In genomic region chr7:127478635-127479317, GRCm38 (mm10) we compare ENCODE assay signal across 8 mouse cellular contexts. TPM values are rescaled to one million over a fixed set of nuclear protein-coding genes. Genes with fewer than 3 reads are reported as not detected.
DNase-seq lines count a peak whose midpoint lies in the region; TF ChIP-seq lines count a peak whose summit lies in the region.

TSS of gene Fbrs (plus strand) at chr7:127479199.

- peaks cover 69% of the 10 kb centered on the region for H3K79me2 ChIP-seq in macrophage (ENCODE audit: inconsistent target)

- peak within 1 kb of the TSS; percentile 86 for H3K4me3 ChIP-seq in left cerebral cortex, adult 2 months
- H3K4me3 ChIP-seq in macrophage (ENCODE audit: inconsistent target): peak within 1 kb of the TSS; percentile 96

- peaks cover 53% of the 10 kb centered on the region for H3K36me3 ChIP-seq in macrophage (ENCODE audit: inconsistent target)

- TF ChIP-seq CTCF in left cerebral cortex, adult 2 months (IDR thresholded peaks at IDR 0.05): no peak; the same call in 1 of the 2 replicates

- under 1% methylated on average over 57 of the region's 62 CpGs for WGBS in macrophage (ENCODE audit: missing documents)

- H3K27ac ChIP-seq in left cerebral cortex, adult 2 months: peak within 1 kb of the TSS; percentile 100
- H3K27ac ChIP-seq in macrophage: peak within 1 kb of the TSS; percentile 98

- intact Hi-C loops in left cerebral cortex, adult 2 months (cut with DNase I): loop anchor here (1.0 to 5.0 kb wide), 2 partner anchors 33 to 216 kb away; partner anchors contain the start of genes Dctpp1 and Srcap

- peak; percentile 88 to 91 for DNase-seq in adrenal gland, adult 18-20 months (ENCODE audit: low spot score in 2 of 2)
- DNase-seq in embryo, embryonic 10.5 days (ENCODE audit: low spot score): peak; percentile 99
- peak; percentile 98 for DNase-seq in gastrocnemius, postnatal 10 days
- peak; percentile 99 for DNase-seq in hindlimb bud, embryonic 11.5 days (ENCODE audit: extremely low spot score, low read depth, low spot score)
- peak; percentile 89 to 91 for DNase-seq in left cerebral cortex, adult 2 months (ENCODE audit: extremely low spot score in 1 of 2, low spot score in 2 of 2)
- peak; percentile 97 for DNase-seq in right cerebral cortex, postnatal 10 days (ENCODE audit: low spot score in 2 of 2)
- no peak for DNase-seq in natural killer cell, adult 2 months (ENCODE audit: low spot score in 2 of 2)

RNA-seq across cellular contexts. Expression of gene Fbrs, which starts in this region (rescaled TPM):
- total RNA-seq in adrenal gland, adult 18-20 months (2021): 10 to 100 TPM; 67.2 to 81.1 TPM
- 10 to 100 TPM; 29.5 to 35.8 TPM for total RNA-seq in gastrocnemius, postnatal 10 days (2021)
- 10 to 100 TPM; 62.3 to 63.9 TPM for total RNA-seq in left cerebral cortex, adult 2 months (2021)
- total RNA-seq in macrophage (2018; cell fraction: chromatin; rRNA removed): 100 to 1,000 TPM; 231 to 699 (median 415) TPM
- total RNA-seq in macrophage (2018; cell fraction: cytosol; rRNA removed): 100 to 1,000 TPM; 139 to 247 (median 166) TPM
- total RNA-seq in macrophage (2018; cell fraction: nucleus; rRNA removed): 100 to 1,000 TPM; 216 to 619 (median 409) TPM
- 47.3 to 163 TPM (median 92.9 TPM) in 3 replicates for polyA plus RNA-seq in macrophage (2018)

Comparison
In these comparisons a context has a peak if more than half of its experiments do, and no peak if none do; other contexts are left out.
1. DNase-seq: peak in adrenal gland, adult 18-20 months (2 of 2), embryo, embryonic 10.5 days (single experiment), gastrocnemius, postnatal 10 days (single experiment), hindlimb bud, embryonic 11.5 days (single experiment), left cerebral cortex, adult 2 months (2 of 2) and right cerebral cortex, postnatal 10 days (2 of 2); none in natural killer cell, adult 2 months (0 of 2).